Mouse (Mus musculus): Measurements from ENCODE around the gene Anapc2.

DNA sequence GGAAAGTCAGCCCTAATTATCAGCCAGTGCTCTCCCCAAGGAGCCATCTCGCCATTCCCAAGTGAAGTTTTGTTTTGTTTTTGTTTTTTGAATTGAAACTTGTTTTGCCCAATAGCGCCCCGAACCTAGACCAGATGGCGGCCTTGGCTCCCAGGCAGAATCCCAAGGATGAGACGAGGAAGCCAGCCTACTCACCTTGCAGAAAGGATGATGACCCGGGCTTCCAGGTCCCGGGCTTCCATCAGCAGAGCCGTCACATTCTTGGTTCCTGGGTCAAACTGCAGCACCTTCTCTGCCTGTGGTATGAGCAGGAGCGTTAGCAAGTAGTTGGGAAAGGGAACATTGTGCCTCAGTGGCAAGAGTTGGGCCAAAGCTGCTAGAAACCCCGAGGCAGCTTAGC lies 37.9 kb downstream of the Anapc2 start:
- no peak for TF ChIP-seq CTCF (IDR thresholded peaks at IDR 0.05; ENCODE audit: control insufficient read depth, insufficient read depth, insufficient read length)
- no peak for TF ChIP-seq CEBPB (IDR thresholded peaks at IDR 0.05; ENCODE audit: low read depth)
